13 mouse cellular contexts compared by ENCODE assay signal in genomic region chr3:103840946-103841345, GRCm38 (mm10). TPM values are rescaled to one million over a fixed set of nuclear protein-coding genes. Genes with fewer than 3 reads are reported as not detected.
DNase-seq lines count a peak whose midpoint lies in the region; TF ChIP-seq lines count a peak whose summit lies in the region.
"Not testable (repeated sequence)": the region's sequence is repeated elsewhere in the genome, so short reads cannot be mapped to it uniquely, and the experiment has no call there.
"Had no signal": no experiment of that assay in that cellular context is flagged by ENCODE, and none has a peak within 500 bp of the region (broad histone marks: within the 10 kb centered on the region; RNA-seq: fewer than 3 reads in every experiment).

No protein-coding gene starts in this region.

- not testable (repeated sequence) for H3K79me2 ChIP-seq in MEL (ENCODE audit: control insufficient read depth, insufficient read depth, low read length, poor library complexity)

- H3K9ac ChIP-seq in ES-Bruce4 (ENCODE audit: low read depth, poor library complexity, severe bottlenecking); MEL (ENCODE audit: control insufficient read depth, low read depth, low read length, poor library complexity, severe bottlenecking): not testable (repeated sequence)

- H3K27me3 ChIP-seq in ES-Bruce4 (ENCODE audit: control insufficient read depth, insufficient read depth, low read length, poor library complexity, severe bottlenecking); MEL (ENCODE audit: control insufficient read depth in 1 of 2, insufficient read depth in 2 of 2, low read length in 2 of 2): not testable (repeated sequence)

- not testable (repeated sequence) for TF ChIP-seq EP300 in ES-Bruce4 (IDR thresholded peaks at IDR 0.05; ENCODE audit: insufficient read depth, low read depth, low read length); MEL (IDR thresholded peaks at IDR 0.05; ENCODE audit: low read depth in 1 of 2, low read length in 2 of 2)

- not testable (repeated sequence) for TF ChIP-seq CTCF in ES-Bruce4 (IDR thresholded peaks at IDR 0.05; ENCODE audit: low read depth, low read length); MEL (IDR thresholded peaks at IDR 0.05 in 2 of 3, conservative IDR thresholded peaks at IDR 0.05 in 1 of 3; ENCODE audit: control insufficient read depth in 1 of 3, insufficient read depth in 1 of 3, low read depth in 2 of 3, low read length in 3 of 3, poor library complexity in 1 of 3, severe bottlenecking in 1 of 3)

- TF ChIP-seq POLR2A in ES-Bruce4 (IDR thresholded peaks at IDR 0.05; ENCODE audit: insufficient read depth, low read length); MEL (IDR thresholded peaks at IDR 0.05; ENCODE audit: control insufficient read depth in 1 of 2, insufficient read depth in 1 of 2, low read depth in 1 of 2, low read length in 2 of 2, poor library complexity in 1 of 2): not testable (repeated sequence)

- DNase-seq in 416B (ENCODE audit: low read depth) (peak; percentile 48), MEL (ENCODE audit: low read depth, low spot score) (peak; percentile 59), R1 (ENCODE audit: low read depth, low spot score) (peak; percentile 83)
- DNase-seq in monocyte, adult 2 months (ENCODE audit: low read depth in 1 of 2, low spot score in 2 of 2): peak; percentile 50 to 54

- H3K9me3 ChIP-seq in ES-Bruce4 (replicated peaks; ENCODE audit: control insufficient read depth, insufficient read depth, low read length, poor library complexity, severe bottlenecking): peaks cover 27% of the 10 kb centered on the region
- H3K9me3 ChIP-seq in MEL (replicated peaks; ENCODE audit: insufficient read depth, low read length): not testable (repeated sequence)

- TF ChIP-seq RAD21 in MEL (IDR thresholded peaks at IDR 0.05; ENCODE audit: low read depth, low read length): not testable (repeated sequence)

- H3K4me1 ChIP-seq in ES-Bruce4 (ENCODE audit: control insufficient read depth, insufficient read depth, low read length); MEL (ENCODE audit: control insufficient read depth in 1 of 2, insufficient read depth in 2 of 2, low read length in 2 of 2): not testable (repeated sequence)

- H3K36me3 ChIP-seq in ES-Bruce4 (ENCODE audit: control insufficient read depth, insufficient read depth, low read length, poor library complexity, severe bottlenecking); MEL (ENCODE audit: control insufficient read depth in 1 of 2, insufficient read depth in 2 of 2, low read length in 2 of 2): not testable (repeated sequence)

- H3K4me3 ChIP-seq in ES-Bruce4 (ENCODE audit: low read depth, low read length); MEL (ENCODE audit: control insufficient read depth in 1 of 2, insufficient read depth in 1 of 2, low read depth in 2 of 2, low read length in 2 of 2): not testable (repeated sequence)

- H3K27ac ChIP-seq in ES-Bruce4 (ENCODE audit: insufficient read depth, low read length): peak overlapping the region; percentile 96
- not testable (repeated sequence) for H3K27ac ChIP-seq in MEL (ENCODE audit: control insufficient read depth, low read depth, low read length)

RNA-seq across cellular contexts. Expression of gene Bcl2l15, which starts 8.5 kb away (rescaled TPM):
- polyA plus RNA-seq in ES-Bruce4 (2011; ENCODE audit: insufficient read depth, insufficient read length, low read depth, missing spikeins) (0.91 TPM in 1 of 2 replicates, not detected in the other), MEL (2012; ENCODE audit: insufficient read depth in 1 of 2, insufficient read length in 2 of 2, low read depth in 1 of 2, low replicate concordance in 2 of 2, missing spikeins in 1 of 2) (under 1 TPM in 1 of 2 experiments, not detected in 1; 0.11 TPM)
- total RNA-seq in MEL (2012; rRNA removed): not detected in 2 replicates
- total RNA-seq: adrenal gland, adult 2 months; forebrain, postnatal 0 days had no signal
- polyA plus RNA-seq: adrenal gland, adult 2 months; embryonic facial prominence, embryonic 12.5 days; forebrain, postnatal 0 days; G1E had no signal

RNA-seq across cellular contexts. Expression of gene Ptpn22, which starts 18.6 kb away (rescaled TPM):
- 1.6 TPM in 1 of 2 replicates, not detected in the other for polyA plus RNA-seq in ES-Bruce4 (2011; ENCODE audit: insufficient read depth, insufficient read length, low read depth, missing spikeins)
- 0.10 TPM in 1 of 2 replicates, not detected in the other for total RNA-seq in MEL (2012; rRNA removed)
- polyA plus RNA-seq in MEL (2012; ENCODE audit: insufficient read depth in 1 of 2, insufficient read length in 2 of 2, low read depth in 1 of 2, low replicate concordance in 2 of 2, missing spikeins in 1 of 2): under 1 TPM in 1 of 2 experiments, not detected in 1; 0.06 TPM
- polyA plus RNA-seq: G1E had no signal

RNA-seq across cellular contexts. Expression of gene Gm43064, which starts 31.6 kb away (rescaled TPM):
- polyA plus RNA-seq in ES-Bruce4 (2011; ENCODE audit: insufficient read depth, insufficient read length, low read depth, missing spikeins) (not detected in 2 replicates), MEL (2012; ENCODE audit: insufficient read depth in 1 of 2, insufficient read length in 2 of 2, low read depth in 1 of 2, low replicate concordance in 2 of 2, missing spikeins in 1 of 2) (under 1 TPM in 1 of 2 experiments, not detected in 1; 0.14 TPM)
- total RNA-seq in MEL (2012; rRNA removed): 0.50 TPM in 1 of 2 replicates, not detected in the other
- total RNA-seq: adrenal gland, postnatal 4 days had no signal
- polyA plus RNA-seq: adrenal gland, adult 2 months; embryonic facial prominence, embryonic 10.5 days; forebrain, embryonic 13.5 days; forebrain, embryonic 15.5 days had no signal

RNA-seq across cellular contexts. Expression of gene Ap4b1, which starts 31.6 kb away (rescaled TPM):
- 14.6 and 15.6 TPM in 2 replicates for polyA plus RNA-seq in ES-Bruce4 (2011; ENCODE audit: insufficient read depth, insufficient read length, low read depth, missing spikeins)
- 14.2 and 15.1 TPM in 2 replicates for total RNA-seq in MEL (2012; rRNA removed)
- polyA plus RNA-seq in MEL (2012; ENCODE audit: insufficient read depth in 1 of 2, insufficient read length in 2 of 2, low read depth in 1 of 2, low replicate concordance in 2 of 2, missing spikeins in 1 of 2): 10 to 100 TPM in 1 of 2 experiments, not detected in 1; 20.2 TPM

RNA-seq across cellular contexts. Expression of gene Dclre1b, which starts 31.7 kb away (rescaled TPM):
- polyA plus RNA-seq in ES-Bruce4 (2011; ENCODE audit: insufficient read depth, insufficient read length, low read depth, missing spikeins): 9.3 and 10.9 TPM in 2 replicates
- total RNA-seq in MEL (2012; rRNA removed): 9.8 and 11.2 TPM in 2 replicates
- 10 to 100 TPM in 1 of 2 experiments, not detected in 1; 25.3 TPM for polyA plus RNA-seq in MEL (2012; ENCODE audit: insufficient read depth in 1 of 2, insufficient read length in 2 of 2, low read depth in 1 of 2, low replicate concordance in 2 of 2, missing spikeins in 1 of 2)
